Mouse (Mus musculus) cerebellum, postnatal 14 days (tissue): ENCODE data around the gene Gal3st2c.
"Not testable (repeated sequence)": the region's sequence is repeated elsewhere in the genome, so short reads cannot be mapped to it uniquely, and the experiment has no call there.

ENCODE experiments used
- DNase-seq, 2 experiments: peaks; one replicate each; pipeline ENCODE4 v3.0.0; 2021; ENCODE audit warnings: mixed read lengths in 2 of 2

The Gal3st2c gene

GRCm38 (mm10) chr1:93990209-93990608 lies at the start of gene Gal3st2c:
Gene Gal3st2c, plus strand, starts transcription at chr1:93990509.
- not testable (repeated sequence) for DNase-seq

- DNase-seq: not testable (repeated sequence)
Measured at GRCm38 (mm10) chr1:93949087-93949486, 41.2 kb upstream of the Gal3st2c start.

GRCm38 (mm10) chr1:93966489-93966888 lies 23.8 kb upstream of the Gal3st2c start:
- DNase-seq: not testable (repeated sequence)

- DNase-seq: not testable (repeated sequence)
Measured at GRCm38 (mm10) chr1:93970380-93970779, 19.9 kb upstream of the Gal3st2c start.

- not testable (repeated sequence) for DNase-seq
Measured at GRCm38 (mm10) chr1:93970797-93971196, 19.5 kb upstream of the Gal3st2c start.

- DNase-seq: not testable (repeated sequence)
Measured at GRCm38 (mm10) chr1:93975764-93976163, 14.5 kb upstream of the Gal3st2c start.

- DNase-seq: not testable (repeated sequence)
Measured at GRCm38 (mm10) chr1:93978287-93978686, 12.0 kb upstream of the Gal3st2c start.

- not testable (repeated sequence) for DNase-seq
Measured at GRCm38 (mm10) chr1:93980932-93981331, 9.4 kb upstream of the Gal3st2c start.

GRCm38 (mm10) chr1:93986167-93986566 lies 4.1 kb upstream of the Gal3st2c start:
- DNase-seq: no peak

GRCm38 (mm10) chr1:93988786-93989185 lies 1.5 kb upstream of the Gal3st2c start:
- no peak for DNase-seq

- not testable (repeated sequence) for DNase-seq
Measured at GRCm38 (mm10) chr1:93991068-93991467, 759 bp downstream of the Gal3st2c start.

GRCm38 (mm10) chr1:93991491-93991890 lies 1.2 kb downstream of the Gal3st2c start:
- DNase-seq: not testable (repeated sequence)

GRCm38 (mm10) chr1:94001023-94001422 lies 10.7 kb downstream of the Gal3st2c start:
- no peak for DNase-seq

GRCm38 (mm10) chr1:94005954-94006506 lies 15.7 kb downstream of the Gal3st2c start:
- not testable (repeated sequence) for DNase-seq

- not testable (repeated sequence) for DNase-seq
Measured at GRCm38 (mm10) chr1:94008826-94009225, 18.5 kb downstream of the Gal3st2c start.

- no peak for DNase-seq
Measured at GRCm38 (mm10) chr1:94011643-94012042, 21.3 kb downstream of the Gal3st2c start.

GRCm38 (mm10) chr1:94020151-94020550 lies 29.8 kb downstream of the Gal3st2c start, which contains the start of gene Neu4:
Gene Neu4, plus strand, starts transcription at chr1:94020451.
- DNase-seq: no peak

- DNase-seq: peak in 1 of 2 experiments; percentile 18
Measured at GRCm38 (mm10) chr1:94027506-94028108, 37.3 kb downstream of the Gal3st2c start.

- no peak for DNase-seq
Measured at GRCm38 (mm10) chr1:94028741-94029140, 38.4 kb downstream of the Gal3st2c start.

GRCm38 (mm10) chr1:94033075-94033602 lies 42.8 kb downstream of the Gal3st2c start:
- no peak for DNase-seq

- peak; percentile 92 to 93 for DNase-seq
Measured at GRCm38 (mm10) chr1:94034984-94035743, 44.9 kb downstream of the Gal3st2c start.

GRCm38 (mm10) chr1:94040391-94040790 lies 50.1 kb downstream of the Gal3st2c start:
- DNase-seq: no peak

GRCm38 (mm10) chr1:94045559-94045958 lies 55.2 kb downstream of the Gal3st2c start:
- DNase-seq: no peak
